Mouse (Mus musculus) C2C12 (cell line): ENCODE measurements at regions not wholly inside any gene's neighbourhood (a gene's known extent, or its start where the extent isn't known, plus 50 kb on each side); places are given as distances from the start of the nearest gene placed in this dataset.
"Not testable (repeated sequence)": the region's sequence is repeated elsewhere in the genome, so short reads cannot be mapped to it uniquely, and the experiment has no call there.

Experiments used
- H3K27me3 ChIP-seq: one replicate; pipeline ENCODE4 v1.6.1; 2011; ENCODE audit not compliant: control insufficient read depth, insufficient read depth, insufficient read length
- H3K36me3 ChIP-seq: one replicate; pipeline ENCODE4 v1.6.1; 2011; ENCODE audit not compliant: control insufficient read depth, insufficient read depth
- H3K4me3 ChIP-seq: one replicate; pipeline ENCODE4 v1.5.1; 2011; ENCODE audit warnings: mild to moderate bottlenecking, control low read depth; ENCODE audit not compliant: poor library complexity, insufficient read depth, severe bottlenecking
- H3K79me2 ChIP-seq: one replicate; pipeline ENCODE4 v1.6.1; 2011; ENCODE audit not compliant: control insufficient read depth, insufficient read depth
- H3K79me3 ChIP-seq: one replicate; pipeline ENCODE4 v1.6.1; 2011; ENCODE audit warnings: low read depth, control low read depth
- H3ac ChIP-seq: one replicate; pipeline ENCODE3; 2011; ENCODE audit warnings: low read depth; ENCODE audit not compliant: control insufficient read depth, insufficient read length
- CEBPB ChIP-seq: IDR thresholded peaks from one replicate; pipeline ENCODE4 v1.6.1; 2011; ENCODE audit warnings: low read depth, mild to moderate bottlenecking, control low read depth, moderate library complexity
- CTCF ChIP-seq: IDR thresholded peaks from one replicate; pipeline ENCODE4 v1.5.1; 2011; ENCODE audit not compliant: control insufficient read depth, insufficient read depth, insufficient read length
- FOSL1 ChIP-seq: IDR thresholded peaks from one replicate; pipeline ENCODE4 v1.8.0; 2011; ENCODE audit warnings: mild to moderate bottlenecking, low read length; ENCODE audit not compliant: poor library complexity, insufficient read depth, severe bottlenecking
- MAX ChIP-seq: IDR thresholded peaks from one replicate; pipeline ENCODE4 v1.6.1; 2011; ENCODE audit warnings: mild to moderate bottlenecking, control low read depth
- MYOD1 ChIP-seq: IDR thresholded peaks from one replicate; pipeline ENCODE4 v1.6.1; 2011; ENCODE audit warnings: low read depth; ENCODE audit not compliant: control insufficient read depth, insufficient read length
- MYOG ChIP-seq: IDR thresholded peaks from one replicate; pipeline ENCODE4 v1.6.1; 2011; ENCODE audit not compliant: control insufficient read depth, insufficient read length; ENCODE audit errors: extremely low read depth
- USF1 ChIP-seq: IDR thresholded peaks from one replicate; pipeline ENCODE4 v1.6.1; 2011; ENCODE audit warnings: low read depth, mild to moderate bottlenecking, control low read depth, moderate library complexity

GRCm38 (mm10) chr13:11030874-11031273 is 670.2 kb upstream of the Chrm3 start:
- not testable (repeated sequence) for H3K4me3 ChIP-seq, H3K36me3 ChIP-seq, H3K79me3 ChIP-seq, H3ac ChIP-seq, H3K79me2 ChIP-seq, H3K27me3 ChIP-seq

- no peak for TF ChIP-seq USF1
- TF ChIP-seq FOSL1: no peak
- TF ChIP-seq MYOG: no peak
- TF ChIP-seq MYOD1: no peak
- no peak for TF ChIP-seq CEBPB
- TF ChIP-seq MAX: no peak
- TF ChIP-seq CTCF: no peak
- Histone ChIP-seq H3K4me3 (no peak overlapping the region), H3K36me3 (no peaks in the 10 kb centered on the region), H3K27me3 (no peaks in the 10 kb centered on the region), H3K79me2 (no peaks in the 10 kb centered on the region), H3K79me3 (no peaks in the 10 kb centered on the region), H3ac (no peak overlapping the region)
These were observed 669.7 kb upstream of the Chrm3 start for GRCm38 (mm10) chr13:11030381-11030780.

- no peaks in the 10 kb centered on the region for H3K79me2 ChIP-seq
- no peaks in the 10 kb centered on the region for H3K27me3 ChIP-seq
- no peaks in the 10 kb centered on the region for H3K79me3 ChIP-seq
- TF ChIP-seq MYOG (no peak), MYOD1 (no peak), CTCF (no peak), USF1 (no peak), MAX (no peak), FOSL1 (no peak), CEBPB (no peak)
- H3K4me3 ChIP-seq: no peak overlapping the region
- H3ac ChIP-seq: no peak overlapping the region
- no peaks in the 10 kb centered on the region for H3K36me3 ChIP-seq
These were observed 665.3 kb upstream of the Chrm3 start for GRCm38 (mm10) chr13:11025918-11026317.

- H3K36me3 ChIP-seq: no peaks in the 10 kb centered on the region
- TF ChIP-seq CTCF (no peak), MYOG (no peak), MYOD1 (no peak), CEBPB (no peak), MAX (no peak)
- no peak overlapping the region for H3K4me3 ChIP-seq
These were observed 663.8 kb upstream of the Chrm3 start for GRCm38 (mm10) chr13:11024441-11024840.

GRCm38 (mm10) chr13:11017584-11017983 is 656.9 kb upstream of the Chrm3 start:
- no peaks in the 10 kb centered on the region for H3K36me3 ChIP-seq
- no peaks in the 10 kb centered on the region for H3K79me2 ChIP-seq
- H3K27me3 ChIP-seq: no peaks in the 10 kb centered on the region
- no peaks in the 10 kb centered on the region for H3K79me3 ChIP-seq
- TF ChIP-seq USF1: no peak
- no peak for TF ChIP-seq MYOD1
- TF ChIP-seq MAX: no peak
- no peak for TF ChIP-seq CEBPB
- no peak for TF ChIP-seq MYOG
- no peak for TF ChIP-seq CTCF
- H3K4me3 ChIP-seq: no peak overlapping the region
- no peak overlapping the region for H3ac ChIP-seq

More at GRCm38 (mm10) chr13:11024441-11024840, 663.8 kb upstream of the Chrm3 start:
- Histone ChIP-seq H3K79me2 (no peaks in the 10 kb centered on the region), H3K79me3 (no peaks in the 10 kb centered on the region), H3ac (no peak overlapping the region), H3K27me3 (no peaks in the 10 kb centered on the region)

GRCm38 (mm10) chr13:11005374-11005773 is 644.7 kb upstream of the Chrm3 start:
- Histone ChIP-seq H3K36me3 (no peaks in the 10 kb centered on the region), H3K4me3 (no peak overlapping the region), H3K27me3 (no peaks in the 10 kb centered on the region), H3K79me3 (no peaks in the 10 kb centered on the region), H3K79me2 (no peaks in the 10 kb centered on the region), H3ac (no peak overlapping the region)
- TF ChIP-seq CTCF: no peak

- Histone ChIP-seq H3ac (no peak overlapping the region), H3K79me3 (no peaks in the 10 kb centered on the region), H3K79me2 (no peaks in the 10 kb centered on the region), H3K27me3 (no peaks in the 10 kb centered on the region), H3K4me3 (no peak overlapping the region), H3K36me3 (no peaks in the 10 kb centered on the region)
- no peak for TF ChIP-seq FOSL1
- no peak for TF ChIP-seq USF1
- no peak for TF ChIP-seq CEBPB
- no peak for TF ChIP-seq MYOD1
- no peak for TF ChIP-seq MYOG
- no peak for TF ChIP-seq MAX
- no peak for TF ChIP-seq CTCF
These were observed 630.5 kb upstream of the Chrm3 start for GRCm38 (mm10) chr13:10991151-10991550.
